Mouse (Mus musculus) heart, adult 18-20 months (tissue): ENCODE data around the gene Cdkl1. TPM values are rescaled to one million over a fixed set of nuclear protein-coding genes. Genes with fewer than 3 reads are reported as not detected.

Experiments
- DNase-seq, 2 experiments: peaks; one replicate each; pipeline ENCODE4 v3.0.0; 2021 to 2022; ENCODE audit warnings: mixed read lengths in 1 of 2
- microRNA-seq, 2 experiments: library from miRNA; unstranded; fragments of <30 nt; microRNA quantifications; one replicate each; pipeline ENCODE4 v1.2.0; 2022
- total RNA-seq, 2 experiments: library from RNA; stranded (reverse); gene quantifications; 2 replicates each; pipeline ENCODE4 v1.2.3; 2021

Cdkl1 gene
- total RNA-seq, 2 experiments from 2014 or later, result 11.2 to 15.7 TPM

DNA sequence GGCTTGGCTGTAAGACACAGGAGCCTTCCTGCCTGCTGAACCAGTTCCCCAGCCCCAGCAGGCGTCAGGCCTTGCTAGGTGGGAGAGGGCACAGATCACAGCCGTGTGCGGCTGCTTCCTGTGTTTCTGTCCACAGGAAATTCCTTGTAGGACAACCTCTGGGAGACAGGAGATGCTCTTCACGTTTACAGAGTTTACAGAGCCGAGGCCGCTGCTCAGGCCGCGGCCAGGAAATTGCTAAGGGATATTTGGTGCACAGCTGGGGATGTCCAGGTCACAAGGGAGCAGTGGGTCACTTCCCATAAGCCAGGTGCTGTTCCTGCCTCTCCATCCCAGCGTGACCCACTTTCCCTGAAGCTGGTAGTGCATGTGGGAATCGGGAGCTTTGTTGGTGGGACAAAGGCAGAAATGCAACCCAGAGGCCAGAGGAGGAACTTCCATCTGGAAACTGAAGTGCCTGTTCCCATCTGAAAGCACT is 39.2 kb downstream of the Cdkl1 start:
- peak; percentile 38 to 75 for DNase-seq

DNA sequence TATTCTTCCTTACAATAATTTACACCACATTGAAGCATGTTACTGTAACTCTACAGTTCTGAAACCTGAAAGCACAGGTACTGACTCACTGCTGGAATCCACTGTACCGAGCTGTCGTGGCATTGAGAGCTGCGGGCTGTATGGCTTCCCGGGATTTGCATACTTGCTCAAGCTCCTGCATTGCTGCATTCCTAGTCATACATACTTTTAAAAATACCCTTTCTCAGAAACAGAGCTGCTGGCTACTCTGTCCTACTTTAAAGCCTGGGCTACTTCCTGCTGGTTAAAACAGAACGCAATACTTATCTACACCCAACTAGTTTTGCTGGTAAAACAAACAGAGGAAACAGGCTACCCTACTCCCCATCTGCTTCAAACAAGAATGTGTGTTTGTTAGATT is 46.9 kb downstream of the Cdkl1 start:
- DNase-seq, result no peak

DNA sequence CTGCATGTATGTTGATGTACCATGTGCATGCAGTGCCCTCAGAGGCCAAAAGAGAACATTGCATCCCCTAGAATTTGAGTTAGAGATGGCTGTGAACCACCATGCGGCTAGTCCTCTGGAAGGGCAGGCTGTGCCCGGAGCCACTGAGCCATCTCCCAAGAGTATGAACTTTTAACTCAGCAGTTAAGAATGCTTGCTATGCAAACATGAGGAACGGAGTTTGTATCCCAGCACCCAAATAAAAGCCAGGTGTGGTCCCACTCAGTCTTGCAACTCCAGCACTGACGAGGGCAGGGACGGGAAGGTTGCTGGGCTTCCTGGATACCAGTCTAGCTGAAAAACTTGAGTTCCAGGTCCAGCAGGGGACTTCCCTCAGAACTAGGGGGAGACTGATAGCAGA is 49.1 kb downstream of the Cdkl1 start:
- no peak for DNase-seq

DNA sequence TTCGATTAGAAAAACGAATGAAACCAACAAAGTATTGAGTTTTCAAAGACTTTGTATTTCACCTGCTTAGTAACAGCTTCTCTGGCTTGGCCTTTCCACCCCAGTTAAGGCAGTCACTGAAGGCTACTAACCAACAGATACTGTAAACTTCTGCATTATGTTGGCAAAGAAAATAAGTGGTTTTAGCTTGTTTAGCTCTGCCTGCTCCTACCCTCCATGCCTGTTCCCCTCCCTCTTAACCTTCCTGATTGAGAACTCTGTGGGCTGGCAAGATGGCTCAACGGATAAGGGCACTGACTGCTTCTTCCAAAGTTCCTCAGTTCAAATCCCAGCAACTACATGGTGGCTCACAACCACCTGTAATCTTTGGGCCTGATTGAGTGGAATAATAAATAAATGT is 57.1 kb downstream of the Cdkl1 start:
- DNase-seq, result no peak

DNA sequence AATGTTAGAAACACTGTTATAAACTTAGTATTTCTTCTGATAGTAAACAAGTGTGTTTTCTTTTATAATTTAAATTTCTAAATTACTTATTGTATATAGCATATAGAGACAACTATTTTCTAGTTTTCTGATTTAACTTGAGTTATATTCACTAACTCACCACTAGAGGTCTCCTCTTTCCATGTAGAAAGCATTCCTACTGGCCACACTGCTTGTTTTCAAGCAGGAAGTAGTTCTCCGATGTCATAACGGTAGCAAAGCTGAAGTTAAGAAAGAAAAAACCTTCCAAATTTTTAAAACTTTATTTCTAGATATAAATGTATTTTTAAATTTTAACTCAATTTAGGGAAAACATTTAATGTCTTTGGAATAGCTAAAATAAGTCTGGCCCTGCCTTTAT is 57.5 kb downstream of the Cdkl1 start:
- peak; percentile 22 to 37 for DNase-seq

DNA sequence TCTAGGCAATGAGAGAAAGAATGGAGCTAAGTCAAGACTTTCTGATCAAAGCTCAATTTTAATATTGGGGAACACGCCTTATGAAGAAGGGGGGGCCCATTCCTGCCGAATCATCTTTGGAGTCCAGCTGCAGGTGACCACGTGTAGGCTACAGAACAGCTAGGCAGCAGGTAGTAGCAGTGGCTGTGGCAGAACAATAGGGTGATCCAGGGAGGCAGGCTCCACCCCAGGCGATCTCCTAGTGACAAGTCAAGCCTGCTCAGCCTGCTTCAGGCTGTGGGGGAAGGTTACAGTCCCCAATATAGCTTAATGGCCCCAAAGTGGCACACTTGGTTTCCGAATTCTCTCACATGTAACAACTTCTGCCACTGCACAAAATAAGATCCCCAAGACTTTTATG is 58.8 kb downstream of the Cdkl1 start:
- DNase-seq, result no peak

DNA sequence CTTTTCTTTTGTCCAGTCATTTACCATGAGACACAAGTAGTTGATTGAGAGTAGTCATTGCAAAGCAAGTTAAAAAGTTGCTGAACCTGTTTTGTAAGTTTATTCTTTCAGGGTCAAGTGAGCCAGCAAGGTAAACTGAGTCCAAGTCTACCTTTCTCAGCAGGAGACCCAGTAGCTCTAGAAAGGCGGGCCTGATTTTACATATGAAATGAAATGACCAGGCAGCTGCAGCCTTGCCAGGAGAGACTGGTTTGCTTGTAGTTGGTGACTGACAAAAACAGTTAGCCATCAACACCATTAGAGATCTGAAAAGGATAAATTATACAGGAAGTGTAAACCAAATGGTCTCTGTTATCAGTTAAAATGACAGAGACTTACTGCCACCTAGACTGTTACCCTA is 60.8 kb downstream of the Cdkl1 start:
- DNase-seq, result no peak

DNA sequence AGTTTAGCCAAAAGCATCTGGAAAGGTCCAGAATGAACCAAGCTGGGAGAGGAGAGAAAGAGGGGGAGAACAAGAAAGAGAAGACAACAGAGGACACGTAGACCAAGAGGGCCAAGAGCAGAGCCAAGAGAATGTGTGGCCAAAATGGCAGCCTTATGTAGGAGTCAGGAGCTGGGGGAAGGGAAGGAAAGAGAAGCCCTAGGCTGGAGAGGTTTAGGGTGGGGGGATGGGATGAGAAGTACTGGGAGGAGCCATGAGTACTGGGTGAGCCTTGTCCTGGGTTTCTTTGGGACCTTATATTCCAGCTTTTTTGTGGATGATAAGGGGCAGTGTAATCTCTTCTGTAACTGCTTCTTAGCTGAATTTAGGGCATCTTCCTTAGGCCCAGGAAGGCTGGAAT is 61.8 kb downstream of the Cdkl1 start:
- DNase-seq, result no peak

DNA sequence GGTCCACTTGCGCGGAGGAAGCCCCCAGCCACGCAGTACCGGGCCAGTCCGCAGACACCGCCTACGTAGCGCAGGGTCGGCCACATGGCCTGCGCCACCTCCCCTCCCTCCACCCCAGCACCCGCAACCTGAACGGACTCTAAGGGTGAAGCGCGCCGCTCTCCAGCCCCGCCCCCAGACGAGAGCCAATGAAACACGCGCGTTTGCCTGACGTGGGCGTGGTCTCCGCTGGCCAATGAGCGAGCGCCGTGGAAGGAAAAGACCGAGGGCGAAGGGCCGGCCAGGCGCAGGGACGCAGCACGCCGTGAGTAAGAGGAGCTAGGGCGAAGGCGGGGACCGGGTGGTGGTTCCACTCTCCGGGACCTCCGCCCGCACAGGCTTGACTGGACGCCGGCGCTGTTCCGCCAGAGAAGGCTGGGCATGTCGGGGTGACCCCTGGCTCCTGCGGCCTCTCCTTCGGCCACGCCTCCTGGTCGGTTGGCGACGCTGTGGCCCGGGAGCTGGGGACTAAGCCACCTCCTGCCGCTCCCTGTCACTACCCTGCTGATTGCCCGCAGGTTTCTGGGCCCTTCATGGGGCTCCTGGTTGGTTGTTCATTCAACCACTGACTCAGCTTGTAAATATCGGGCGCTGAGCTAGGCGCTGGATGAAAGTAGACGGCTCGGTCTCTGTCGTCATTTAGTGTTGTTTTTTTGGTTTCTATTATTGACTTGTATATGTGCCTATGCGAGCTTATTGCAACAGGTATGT is 66.2 kb downstream of the Cdkl1 start, which contains the start of the genes L2hgdh and Atp5s:
Gene L2hgdh (minus strand): TSS at position 163 of the 750 bp plus-strand sequence.
Gene Atp5s (plus strand): TSS at position 240 of the 750 bp plus-strand sequence.
- peak; percentile 98 for DNase-seq

DNA sequence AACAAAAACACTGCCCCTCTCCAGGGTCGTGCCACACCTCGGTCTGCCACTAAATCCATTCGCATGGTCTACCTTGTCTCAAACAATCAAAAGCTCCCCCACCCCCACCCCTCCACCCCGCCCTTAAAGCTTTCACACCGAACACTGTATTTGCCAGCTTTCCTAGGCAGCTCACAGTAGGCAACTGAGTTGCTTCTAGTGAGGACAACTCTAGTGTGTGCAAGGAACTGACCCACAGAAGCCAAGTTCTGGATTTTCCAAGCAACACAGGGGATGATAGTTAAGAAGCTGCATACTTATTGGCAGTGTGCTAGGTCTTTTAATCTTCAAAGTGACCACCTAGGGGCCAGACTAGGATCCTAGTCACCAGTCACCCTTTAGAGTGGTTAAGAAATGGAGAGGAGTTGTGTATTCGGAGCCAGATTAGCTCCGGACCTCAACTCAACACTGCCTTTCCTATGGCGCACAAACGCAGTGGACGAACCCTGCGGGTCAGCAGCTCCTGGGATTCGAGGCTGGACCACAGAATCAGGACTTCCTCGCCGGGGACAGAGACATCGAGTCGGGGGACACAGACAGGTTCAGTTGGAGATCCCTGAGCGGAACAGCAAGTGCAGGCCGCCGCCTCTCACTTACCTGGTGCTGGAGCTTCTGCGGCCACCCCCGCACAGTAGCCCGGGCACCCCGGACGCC is 66.9 kb downstream of the Cdkl1 start:
- no peak for DNase-seq

DNA sequence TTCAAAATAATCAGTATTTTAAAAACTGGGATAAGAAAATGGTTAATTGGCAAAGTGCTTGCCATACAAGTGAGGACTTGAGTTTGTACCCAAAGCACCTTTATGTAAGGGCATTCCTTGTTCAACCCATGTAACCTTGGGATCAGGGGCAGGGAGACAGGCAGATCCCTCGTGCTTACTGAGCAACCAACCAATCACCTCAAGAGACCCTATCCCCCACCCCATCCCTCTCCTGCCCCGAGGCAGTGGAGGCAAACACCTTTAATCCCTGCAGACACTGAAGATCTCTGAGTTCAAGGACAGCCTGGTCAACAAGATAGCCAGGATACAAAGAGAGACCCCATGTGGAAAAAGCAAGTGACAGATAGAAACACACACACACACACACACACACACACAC is 67.7 kb downstream of the Cdkl1 start:
- no peak for DNase-seq

DNA sequence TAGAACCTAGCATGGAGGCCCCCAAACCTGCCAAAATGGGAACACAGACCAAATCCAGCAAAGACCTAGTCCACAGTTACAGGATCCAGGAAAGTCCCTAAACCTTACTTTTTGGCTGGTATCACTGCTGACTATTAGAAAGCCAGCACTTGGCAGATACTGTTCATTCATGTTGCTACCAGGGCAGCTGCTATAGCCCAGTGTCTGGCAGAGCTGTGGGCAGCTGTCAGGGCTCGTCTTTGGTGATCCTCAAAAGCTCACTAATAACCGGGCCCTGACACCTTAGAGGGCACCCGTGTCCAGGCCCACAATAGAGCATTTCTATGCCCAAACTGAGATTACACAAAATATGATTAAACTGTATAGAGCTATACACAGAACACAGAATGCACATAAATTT is 68.2 kb downstream of the Cdkl1 start:
- no peak for DNase-seq

DNA sequence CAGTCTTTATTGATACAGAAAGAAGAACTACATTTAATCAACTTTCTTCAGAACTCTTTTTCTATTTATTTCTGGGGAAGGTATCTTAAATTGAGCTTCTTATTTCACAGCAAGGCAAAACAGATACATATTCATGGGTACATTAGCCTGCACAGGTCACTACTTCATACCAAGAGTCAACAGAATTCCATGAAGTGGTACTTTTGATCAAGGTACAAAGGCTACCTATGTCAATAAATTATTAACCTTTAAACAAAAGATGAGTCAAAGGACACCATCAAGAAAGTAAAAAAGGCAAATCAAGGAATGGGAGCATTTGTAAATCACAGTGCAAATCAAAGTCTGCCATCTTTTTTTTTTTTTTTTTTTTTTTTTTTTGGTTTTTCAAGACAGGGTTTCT is 77.4 kb downstream of the Cdkl1 start:
- DNase-seq, result no peak

DNA sequence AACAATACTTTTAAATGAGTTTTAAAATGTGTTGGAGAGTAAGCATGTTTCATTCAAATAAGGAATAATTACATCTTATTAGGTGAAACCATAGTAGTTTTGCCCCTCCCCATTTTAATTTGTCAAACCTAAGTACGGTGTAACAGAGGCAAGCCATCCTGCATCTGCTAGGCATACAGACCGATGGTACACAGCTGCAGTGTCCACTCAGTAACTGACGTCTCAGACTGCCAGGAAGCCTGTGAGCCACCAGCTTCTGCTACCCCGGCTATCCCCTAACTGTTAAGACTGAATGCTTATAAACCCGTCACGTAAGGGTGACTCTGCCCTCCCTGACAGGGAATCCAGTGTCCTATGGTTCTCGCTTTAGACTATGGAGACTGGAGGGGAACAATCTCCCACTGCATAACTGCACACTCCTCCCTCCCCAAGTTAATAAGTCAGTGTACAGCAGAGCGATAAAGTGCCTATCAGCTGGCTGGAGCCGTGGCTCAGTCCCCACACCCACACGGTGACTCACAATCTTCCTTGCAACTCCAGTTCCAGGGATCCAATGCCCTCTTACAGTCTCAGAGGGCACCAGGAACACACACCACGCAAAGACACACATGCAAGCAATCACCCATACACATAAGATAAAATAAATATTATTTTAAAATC is 86.1 kb downstream of the Cdkl1 start:
- no peak for DNase-seq

DNA sequence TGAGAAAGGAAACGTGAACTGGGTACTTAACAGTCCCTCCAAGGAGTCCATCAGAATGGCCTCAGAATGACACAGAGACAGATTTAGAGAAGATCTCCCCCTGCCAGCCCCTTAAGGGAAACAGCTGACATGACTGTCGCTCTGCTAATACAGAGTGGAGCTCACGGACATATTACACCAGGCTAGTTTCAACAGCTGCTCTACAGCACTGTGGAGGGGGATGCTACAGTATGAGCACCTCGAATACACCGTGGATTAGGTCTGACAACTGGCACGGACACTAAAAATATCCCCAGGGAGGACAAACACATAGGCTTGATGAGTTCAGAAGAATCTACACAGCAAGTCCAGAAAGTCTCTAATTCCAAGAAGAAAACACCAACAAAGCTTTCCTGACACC is 92.7 kb downstream of the Cdkl1 start:
- no peak for DNase-seq

Small RNAs within 50 kb of the gene (microRNA-seq; reads per million reads assigned to microRNA genes)
- gene Mir681, result 0 reads per million in 2 experiments

Other genes starting within 250 kb of the Cdkl1 start
- 1 to 10 TPM; 4.2 to 4.8 TPM for gene Vcpkmt, start 208.2 kb downstream of the Cdkl1 start, total RNA-seq
- 10 to 100 TPM; 34.9 to 41.0 TPM for gene Sos2, start 109.4 kb downstream of the Cdkl1 start, total RNA-seq
- 10 to 100 TPM; 44.2 to 48.3 TPM for gene L2hgdh, start 66.4 kb downstream of the Cdkl1 start, total RNA-seq
- gene Atp5s, start 66.3 kb downstream of the Cdkl1 start, total RNA-seq, result 10 to 100 TPM; 35.1 to 40.5 TPM
- 1 to 10 TPM; 3.4 to 5.5 TPM for gene Atl1, start 101.3 kb upstream of the Cdkl1 start, total RNA-seq
- 10 to 100 TPM; 19.3 to 21.4 TPM for gene Map4k5, start 101.9 kb upstream of the Cdkl1 start, total RNA-seq
- gene Sav1, start 195.7 kb upstream of the Cdkl1 start, total RNA-seq, result 10 to 100 TPM; 22.3 to 23.2 TPM